Mouse (Mus musculus) limb, embryonic 14.5 days (tissue): ENCODE measurements at regions not wholly inside any gene's neighbourhood (a gene's known extent, or its start where the extent isn't known, plus 50 kb on each side); places are given as distances from the start of the nearest gene placed in this dataset.

Experiments
- ATAC-seq: fragments of 200-750 bp; cut with Nextera tagmentation; 2 replicates; pipeline ENCODE4 v1.8.0; 2017; ENCODE audit warnings: low read depth, moderate number of reproducible peaks, moderate TSS enrichment; ENCODE audit not compliant: low FRiP score
- DNase-seq: peaks from one replicate; pipeline ENCODE4 v3.0.0-alpha.2; 2015; ENCODE audit warnings: low spot score
- H3K27ac ChIP-seq: fragments of 300-500 bp; sonication (generic); replicated peaks from 2 replicates; pipeline ENCODE4 v1.5.1; 2014; ENCODE audit warnings: low read depth, mild to moderate bottlenecking, low read length, moderate library complexity, mixed read lengths
- H3K27me3 ChIP-seq: fragments of 300-500 bp; sonication (generic); 2 replicates; pipeline ENCODE4 v1.6.1; 2014; ENCODE audit warnings: low read length, mixed read lengths; ENCODE audit not compliant: control insufficient read depth, insufficient read depth
- H3K36me3 ChIP-seq: fragments of 300-500 bp; sonication (generic); 2 replicates; pipeline ENCODE4 v1.6.1; 2014; ENCODE audit warnings: mild to moderate bottlenecking, low read length, moderate library complexity, mixed read lengths; ENCODE audit not compliant: control insufficient read depth, insufficient read depth
- H3K4me1 ChIP-seq: fragments of 300-500 bp; sonication (generic); 2 replicates; pipeline ENCODE4 v1.6.1; 2014; ENCODE audit warnings: antibody characterized with exemption, low read length, mixed read lengths; ENCODE audit not compliant: control insufficient read depth, insufficient read depth
- H3K4me2 ChIP-seq: fragments of 300-500 bp; sonication (generic); replicated peaks from 2 replicates; pipeline ENCODE4 v1.6.1; 2014; ENCODE audit warnings: low read depth, mild to moderate bottlenecking, low read length, moderate library complexity; ENCODE audit not compliant: severe bottlenecking
- H3K4me3 ChIP-seq: fragments of 300-500 bp; sonication (generic); replicated peaks from 2 replicates; pipeline ENCODE4 v1.5.1; 2014; ENCODE audit warnings: low read length
- H3K9ac ChIP-seq: fragments of 300-500 bp; sonication (generic); 2 replicates; pipeline ENCODE4 v1.6.1; 2014; ENCODE audit warnings: mild to moderate bottlenecking, low read depth, low read length, moderate library complexity; ENCODE audit not compliant: severe bottlenecking
- H3K9me3 ChIP-seq: fragments of 300-500 bp; sonication (generic); 2 replicates; pipeline ENCODE4 v1.6.1; 2016; ENCODE audit warnings: low read length; ENCODE audit not compliant: control insufficient read depth
- POLR2A ChIP-seq: fragments of 200-500 bp; IDR thresholded peaks from 2 replicates; pipeline ENCODE4 v1.8.0; 2012; ENCODE audit warnings: inconsistent platforms, mild to moderate bottlenecking, moderate library complexity, borderline replicate concordance; ENCODE audit not compliant: insufficient read depth, insufficient read length; ENCODE audit errors: extremely low read depth
- WGBS: fragments of 180-500 bp; shearing (Covaris S2); extraction: QIAGEN DNeasy Blood & Tissue Kit; methylation state at CpG from one replicate; pipeline ENCODE4 v1.1.7; 2014; 5-methylcytosine and 5-hydroxymethylcytosine counted together

DNA sequence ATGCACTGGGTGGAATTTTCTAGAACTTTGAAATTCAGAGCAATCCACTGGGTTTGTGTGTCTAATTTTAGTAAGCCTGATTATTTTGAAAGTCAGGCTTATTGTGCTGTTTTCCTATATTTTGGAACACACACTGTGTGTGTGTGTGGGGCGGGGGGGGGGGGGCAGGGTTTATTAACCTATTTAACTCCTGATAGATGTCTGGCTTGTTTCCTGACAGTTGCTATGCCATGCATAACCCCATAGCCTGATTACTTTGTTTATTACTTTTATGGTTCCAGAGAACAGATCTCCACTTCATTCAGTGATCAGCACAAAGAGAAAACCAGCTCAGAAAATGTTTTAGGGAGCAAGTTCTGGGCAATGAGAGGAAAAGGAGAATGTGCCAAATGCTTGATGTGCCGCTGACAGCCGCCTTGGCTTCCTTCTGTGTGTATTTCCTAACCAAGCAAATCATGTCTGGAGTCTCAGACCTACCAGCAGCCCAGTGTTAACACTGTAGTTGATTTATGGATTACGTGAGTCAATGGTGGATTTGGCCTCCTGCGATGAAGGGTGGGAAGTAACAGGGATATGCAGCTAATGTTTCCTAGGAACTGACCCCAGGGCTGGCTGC lies 274.9 kb downstream of the Myh15 start:
- no peaks in the 10 kb centered on the region for H3K27me3 ChIP-seq
- WGBS = 51% methylated on average over 5 of the region's 5 CpGs
- H3K36me3 ChIP-seq = no peaks in the 10 kb centered on the region
- DNase-seq (peak; percentile 41), ATAC-seq (no peak)
- no peak overlapping the region for H3K9ac ChIP-seq
- H3K4me1 ChIP-seq = no peaks in the 10 kb centered on the region
- H3K4me2 ChIP-seq = no peak overlapping the region
- no peak overlapping the region for H3K4me3 ChIP-seq
- H3K27ac ChIP-seq = no peak overlapping the region
- TF ChIP-seq POLR2A = no peak
- H3K9me3 ChIP-seq = no peaks in the 10 kb centered on the region

DNA sequence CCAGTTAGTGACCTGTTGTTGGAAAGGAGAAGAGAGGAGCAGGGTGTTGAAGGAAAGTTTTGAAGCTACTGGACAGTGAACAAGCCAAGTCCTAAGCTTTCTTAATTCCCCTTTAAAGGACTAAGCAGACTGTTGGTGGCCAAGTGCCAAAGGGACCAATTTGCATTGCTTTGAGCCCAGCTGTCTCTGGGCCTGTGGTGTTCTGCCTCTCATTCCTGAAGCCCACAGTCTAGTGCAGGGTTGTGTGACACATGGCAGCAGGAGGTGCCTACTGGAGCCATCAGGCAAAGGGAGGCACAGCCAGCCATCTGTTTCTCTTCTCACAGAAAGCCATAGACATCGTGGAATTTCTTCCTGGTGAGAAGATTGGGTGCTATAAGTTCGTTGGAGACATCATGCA lies 278.6 kb downstream of the Myh15 start:
- no peak for TF ChIP-seq POLR2A
- Histone ChIP-seq H3K27ac (no peak overlapping the region), H3K4me3 (no peak overlapping the region), H3K9me3 (no peaks in the 10 kb centered on the region), H3K27me3 (no peaks in the 10 kb centered on the region), H3K36me3 (no peaks in the 10 kb centered on the region), H3K4me1 (no peaks in the 10 kb centered on the region), H3K9ac (no peak overlapping the region), H3K4me2 (no peak overlapping the region)
- ATAC-seq (no peak), DNase-seq (peak; percentile 50)
- WGBS = 42% methylated on average over 2 of the region's 2 CpGs

DNA sequence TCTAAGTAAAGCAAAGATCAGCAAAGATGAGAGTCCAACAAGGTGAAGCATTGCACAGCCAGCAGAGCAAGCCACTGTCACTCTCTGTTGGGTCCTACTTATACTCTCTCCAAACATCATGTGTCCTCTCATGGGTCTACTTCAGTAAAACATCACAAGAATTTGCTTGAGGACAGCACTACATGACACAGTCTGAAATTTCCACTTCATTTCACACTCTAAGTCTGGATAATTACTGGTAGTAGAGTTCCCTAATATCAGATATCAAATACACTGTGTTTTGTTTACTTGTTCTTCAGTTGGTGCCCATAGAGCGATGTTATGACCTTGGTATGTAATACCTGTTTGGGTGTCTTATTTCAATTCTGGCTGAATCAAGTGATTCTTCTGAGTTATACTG lies 280.7 kb downstream of the Myh15 start:
- Histone ChIP-seq H3K9ac (no peak overlapping the region), H3K4me3 (no peak overlapping the region), H3K4me1 (no peaks in the 10 kb centered on the region), H3K36me3 (no peaks in the 10 kb centered on the region), H3K9me3 (no peaks in the 10 kb centered on the region), H3K27ac (no peak overlapping the region), H3K4me2 (no peak overlapping the region), H3K27me3 (no peaks in the 10 kb centered on the region)
- 94% methylated on average over 1 of the region's 1 CpGs for WGBS
- ATAC-seq = no peak
- TF ChIP-seq POLR2A = no peak
- no peak for DNase-seq

DNA sequence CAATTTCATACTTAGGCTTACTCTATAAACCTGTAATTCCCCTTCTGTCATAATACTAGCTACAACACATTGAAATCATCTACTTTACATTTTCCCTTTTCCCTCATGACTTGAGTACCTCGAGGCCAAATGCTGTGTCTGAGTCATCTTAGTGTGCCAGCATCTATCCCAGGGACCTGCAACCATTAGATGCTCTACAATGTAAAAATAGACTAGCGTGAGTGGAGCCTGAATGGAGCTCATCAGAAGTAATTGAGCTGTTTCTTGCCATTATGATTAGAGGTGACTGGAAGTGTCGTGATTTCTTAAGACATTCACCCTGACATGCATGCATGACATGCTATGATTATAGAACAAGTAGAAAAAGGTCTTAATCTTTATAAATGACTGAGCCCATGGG lies 301.1 kb downstream of the Myh15 start:
- H3K9ac ChIP-seq = no peak overlapping the region
- H3K9me3 ChIP-seq = no peaks in the 10 kb centered on the region
- no peaks in the 10 kb centered on the region for H3K27me3 ChIP-seq
- H3K4me1 ChIP-seq = no peaks in the 10 kb centered on the region
- TF ChIP-seq POLR2A = no peak
- H3K36me3 ChIP-seq = no peaks in the 10 kb centered on the region
- no peak overlapping the region for H3K27ac ChIP-seq
- DNase-seq = no peak
- 75% methylated on average over 3 of the region's 3 CpGs for WGBS
- ATAC-seq = no peak
- H3K4me2 ChIP-seq = no peak overlapping the region
- H3K4me3 ChIP-seq = no peak overlapping the region

DNA sequence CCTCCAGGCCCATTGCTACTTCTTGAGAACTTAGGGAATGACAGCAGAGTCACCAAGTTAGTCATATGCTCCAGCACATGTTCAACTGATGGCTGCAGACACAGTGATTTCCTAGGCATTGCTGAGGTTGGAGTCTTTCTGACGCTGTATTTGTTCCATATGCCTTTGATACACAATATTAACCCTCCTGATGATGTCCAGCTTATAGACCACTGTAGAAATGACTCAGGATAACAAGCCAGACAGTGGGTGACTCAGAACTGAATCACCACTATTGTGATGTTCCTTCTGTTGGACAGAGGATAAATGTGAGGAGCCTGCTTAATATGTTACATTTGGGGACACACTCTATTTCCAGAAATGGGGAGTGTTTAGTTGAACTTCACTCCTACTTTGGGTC lies 304.4 kb downstream of the Myh15 start:
- Histone ChIP-seq H3K27me3 (no peaks in the 10 kb centered on the region), H3K27ac (no peak overlapping the region), H3K9me3 (no peaks in the 10 kb centered on the region), H3K4me1 (no peaks in the 10 kb centered on the region), H3K9ac (no peak overlapping the region), H3K36me3 (no peaks in the 10 kb centered on the region), H3K4me3 (no peak overlapping the region), H3K4me2 (no peak overlapping the region)
- 83% methylated on average over 1 of the region's 1 CpGs for WGBS
- ATAC-seq = no peak
- no peak for TF ChIP-seq POLR2A
- DNase-seq = no peak

DNA sequence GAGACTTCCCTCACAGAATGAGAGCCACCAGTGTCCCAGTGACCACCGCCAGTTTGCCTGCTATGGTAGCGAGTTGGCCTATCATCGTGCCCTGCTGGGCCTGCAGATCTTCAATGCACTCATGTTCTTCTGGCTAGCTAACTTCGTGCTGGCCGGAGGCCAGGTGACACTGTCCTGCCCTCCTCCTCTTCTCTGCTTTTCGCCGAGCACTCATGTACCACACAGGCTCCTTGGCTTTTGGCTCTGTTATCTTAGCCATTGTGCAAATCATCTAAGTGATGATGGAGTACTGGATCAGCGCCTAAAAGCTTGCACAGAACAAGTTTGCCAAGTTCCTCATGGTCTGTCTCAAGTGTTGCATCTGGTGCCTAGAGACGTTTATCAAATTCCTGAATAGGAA lies 312.2 kb downstream of the Myh15 start:
- Histone ChIP-seq H3K36me3 (no peaks in the 10 kb centered on the region), H3K9me3 (no peaks in the 10 kb centered on the region), H3K4me3 (no peak overlapping the region), H3K9ac (no peak overlapping the region), H3K27ac (no peak overlapping the region), H3K4me1 (no peaks in the 10 kb centered on the region), H3K4me2 (no peak overlapping the region), H3K27me3 (no peaks in the 10 kb centered on the region)
- DNase-seq (no peak), ATAC-seq (no peak)
- TF ChIP-seq POLR2A = no peak
- WGBS = 86% methylated on average over 9 of the region's 9 CpGs
